Mouse (Mus musculus): ENCODE data around the gene Adgre5.
A peak's percentile ranks its signal among the peaks of the same experiment; 100 is the strongest.

GRCm38 (mm10) chr8:83698661-83699453, 42.3 kb downstream of the Adgre5 start, which contains the start of gene Pkn1:
- no peak for TF ChIP-seq CTCF (IDR thresholded peaks at IDR 0.05; ENCODE audit: extremely low read depth, insufficient read depth, insufficient read length, insufficient replicate concordance)
- TF ChIP-seq POLR2A (IDR thresholded peaks at IDR 0.05; ENCODE audit: low read depth, low read length): peak; percentile 72; the same call in 1 of the 2 replicates
